Mouse (Mus musculus) brain, adult 2 months (tissue): Measurements from ENCODE around the gene Tmem102.
A peak's percentile ranks its signal among the peaks of the same experiment; 100 is the strongest.

ENCODE experiments used
- DNase-seq: peaks from one replicate; pipeline ENCODE4 v3.0.0; 2011; ENCODE audit warnings: low read depth, low spot score

Tmem102 gene

DNA sequence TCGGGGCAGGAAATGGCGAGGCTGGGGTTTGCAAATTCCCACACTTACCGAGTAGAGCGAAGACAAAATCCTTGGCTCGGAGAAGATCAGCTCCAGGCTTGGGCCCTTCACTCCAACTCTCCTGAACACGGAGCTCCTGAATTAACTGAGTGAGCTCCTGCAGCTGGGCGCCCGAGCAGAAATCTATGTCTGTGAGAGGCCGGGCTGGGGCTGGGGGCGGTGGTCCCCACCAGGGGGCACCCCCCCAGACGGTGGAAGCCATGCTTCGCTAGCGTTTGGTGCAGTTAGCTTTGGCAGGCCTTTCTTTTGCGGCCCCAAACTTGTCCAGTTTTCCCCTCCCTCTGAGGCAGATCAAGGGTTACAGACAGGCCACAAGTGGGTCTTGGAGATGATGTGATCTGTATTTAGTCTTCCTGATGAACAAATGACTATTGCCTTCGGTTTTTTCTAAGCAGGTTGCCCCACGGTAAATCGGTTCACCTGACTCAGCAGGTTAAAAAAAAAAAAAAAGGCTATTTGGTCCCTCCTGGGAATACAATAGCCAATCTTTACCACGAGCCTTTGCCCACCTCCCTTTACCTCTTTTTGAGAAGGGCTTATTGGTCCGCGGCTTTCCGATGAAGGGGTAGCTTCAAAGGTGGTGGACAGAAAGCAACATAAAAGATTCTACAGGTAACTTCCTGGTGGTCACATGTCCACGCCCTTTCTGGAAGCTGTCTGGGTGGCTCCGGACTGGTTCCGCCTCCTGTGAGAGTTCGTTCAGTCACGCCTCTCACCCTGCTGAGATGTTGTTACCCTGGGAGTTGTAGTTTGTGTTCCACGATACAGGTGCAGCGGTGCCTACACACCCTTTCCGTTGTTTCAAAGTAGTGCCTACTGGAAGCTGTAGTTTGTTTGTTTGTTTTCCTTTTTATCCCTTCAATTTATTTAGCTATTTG lies at the start of gene Tmem102:
TSS of gene Tmem102 (minus strand) at position 653 of the 938 bp plus-strand sequence.
- no peak for DNase-seq

- DNase-seq: no peak
Measured at GRCm38 (mm10) chr11:69854680-69855079, 49.3 kb upstream of the Tmem102 start.

DNA sequence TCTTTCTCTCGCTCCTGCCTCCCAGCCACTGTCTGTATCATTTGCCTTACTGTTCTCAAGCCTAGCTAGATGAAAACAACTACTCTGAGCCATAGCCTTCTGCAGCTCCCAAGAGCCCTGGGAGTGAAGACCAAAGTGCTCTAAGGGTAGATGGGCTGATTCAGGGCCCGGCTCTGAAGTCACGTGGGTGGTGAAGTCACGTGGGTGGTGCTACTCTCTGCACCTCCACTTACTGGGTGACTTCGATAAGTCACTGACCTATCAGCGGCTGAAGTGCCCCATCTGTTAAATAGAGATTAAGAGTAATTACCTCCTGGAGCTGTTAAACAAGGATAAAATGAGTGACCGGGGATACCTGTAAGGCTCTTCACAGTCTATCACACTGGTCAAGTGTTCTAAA lies 48.6 kb upstream of the Tmem102 start:
- no peak for DNase-seq

DNA sequence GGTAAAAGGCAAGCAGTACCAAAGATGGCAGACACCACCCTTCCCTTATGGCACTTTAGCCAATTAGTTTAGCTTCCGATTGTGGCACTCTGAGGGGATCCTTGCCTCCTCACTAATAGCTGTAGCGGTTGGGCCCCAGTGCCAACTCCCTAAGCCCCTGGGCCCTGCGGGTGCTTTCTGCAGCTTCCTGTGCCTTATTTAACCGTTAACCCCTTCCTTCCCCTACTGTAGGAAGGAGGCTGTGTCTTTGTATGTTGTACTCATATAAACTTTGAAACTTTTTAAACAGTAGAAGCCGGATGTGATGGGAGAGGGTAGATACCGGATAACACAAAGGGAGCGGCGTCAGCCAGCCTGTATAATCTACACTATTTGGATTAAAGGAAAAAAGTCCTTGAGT lies 45.3 kb upstream of the Tmem102 start:
- DNase-seq: no peak

- no peak for DNase-seq
Measured at GRCm38 (mm10) chr11:69849884-69850283, 44.5 kb upstream of the Tmem102 start.

DNA sequence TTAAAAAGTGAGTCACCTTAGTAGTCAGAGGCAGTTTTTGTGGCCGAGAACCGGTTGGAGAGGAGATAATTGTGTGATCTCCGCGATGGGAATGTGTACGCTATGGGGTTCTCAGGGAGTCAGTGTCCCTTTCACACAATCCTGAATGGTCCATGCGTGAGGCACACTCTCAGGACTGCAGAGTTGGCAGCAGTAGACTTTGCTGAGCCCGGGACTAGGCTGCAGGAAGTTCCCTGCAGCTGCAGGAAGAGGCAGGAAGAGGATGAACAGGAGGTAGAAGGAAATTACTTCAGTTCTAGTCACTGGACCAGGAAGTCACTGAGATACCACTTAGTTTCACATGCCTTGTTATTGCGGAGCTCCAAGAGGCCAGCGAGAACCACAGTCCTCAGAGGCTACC lies 43.7 kb upstream of the Tmem102 start:
- DNase-seq: no peak

DNA sequence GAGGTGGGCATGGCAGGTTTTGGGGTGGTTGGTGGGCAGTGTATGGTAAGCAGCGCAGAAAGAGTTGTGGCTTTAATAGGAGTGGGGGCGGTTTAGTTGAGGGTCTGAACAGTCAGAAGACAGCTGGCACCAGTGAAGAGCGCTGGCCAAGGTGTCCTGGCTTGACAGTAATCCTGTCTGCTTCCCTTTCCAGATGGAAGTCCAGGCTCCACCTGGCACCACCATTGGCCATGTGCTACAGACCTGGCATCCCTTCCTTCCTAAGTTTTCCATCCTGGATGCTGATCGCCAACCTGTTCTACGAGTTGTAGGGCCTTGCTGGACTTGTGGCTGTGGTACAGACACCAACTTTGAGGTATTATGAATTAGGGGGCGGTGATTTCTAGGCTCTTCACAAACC lies 42.6 kb upstream of the Tmem102 start:
- peak; percentile 89 for DNase-seq

- no peak for DNase-seq
Measured at GRCm38 (mm10) chr11:69846738-69847688, 41.6 kb upstream of the Tmem102 start.

DNA sequence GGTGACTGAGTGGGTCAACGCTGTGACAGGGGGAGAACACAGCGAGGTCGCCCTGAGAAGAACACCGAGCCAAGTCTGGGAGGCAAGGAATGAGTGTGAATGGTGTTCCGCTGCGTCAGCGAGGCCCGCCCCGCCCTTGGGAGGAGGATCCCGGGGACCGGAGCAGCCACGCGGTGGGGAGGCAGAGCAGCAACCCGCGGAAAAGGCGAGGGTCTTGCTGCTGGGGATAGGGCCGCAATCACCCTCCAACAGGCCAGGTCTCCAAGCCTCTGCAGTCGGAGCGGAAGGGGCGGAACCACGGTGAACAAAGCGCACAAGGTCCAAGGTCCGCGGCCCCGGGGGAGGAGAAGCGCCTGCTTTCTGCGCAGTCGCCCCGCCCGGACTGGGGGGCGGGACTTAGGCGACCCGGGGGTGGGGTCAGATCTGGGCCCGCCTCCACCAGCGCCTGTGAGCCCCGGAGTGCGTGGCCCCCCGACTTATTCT lies 40.8 kb upstream of the Tmem102 start, which contains the start of gene Plscr3:
TSS of gene Plscr3 (plus strand) at position 179 of the 483 bp plus-strand sequence.
- peak; percentile 92 for DNase-seq

GRCm38 (mm10) chr11:69838714-69839104 lies 33.3 kb upstream of the Tmem102 start:
- DNase-seq: no peak

- peak; percentile 99 for DNase-seq
Measured at GRCm38 (mm10) chr11:69837952-69838713, 32.7 kb upstream of the Tmem102 start, which contains the start of gene Tmem256. Tmem256 (plus strand) TSS chr11:69838514.

DNA sequence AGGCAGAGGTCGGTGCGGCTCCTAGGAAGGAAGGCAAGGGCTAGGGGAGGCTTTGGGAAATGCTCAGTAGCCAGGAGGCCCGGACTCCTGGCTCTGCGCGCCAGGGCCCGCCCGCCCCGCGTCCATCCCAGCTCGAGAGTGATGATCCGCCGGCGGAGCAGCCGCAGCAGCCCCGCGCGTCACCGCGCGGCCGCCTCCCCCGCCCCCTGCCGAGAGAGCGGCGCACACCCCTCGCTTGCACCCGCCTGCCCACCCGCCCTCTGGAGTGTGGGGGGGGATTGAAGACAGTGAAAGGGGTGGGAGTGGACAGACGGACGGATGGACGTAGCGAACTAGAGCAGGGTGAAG lies 32.2 kb upstream of the Tmem102 start, which contains the start of gene Nlgn2:
TSS of gene Nlgn2 (minus strand) at position 181 of the 348 bp plus-strand sequence.
- no peak for DNase-seq

DNA sequence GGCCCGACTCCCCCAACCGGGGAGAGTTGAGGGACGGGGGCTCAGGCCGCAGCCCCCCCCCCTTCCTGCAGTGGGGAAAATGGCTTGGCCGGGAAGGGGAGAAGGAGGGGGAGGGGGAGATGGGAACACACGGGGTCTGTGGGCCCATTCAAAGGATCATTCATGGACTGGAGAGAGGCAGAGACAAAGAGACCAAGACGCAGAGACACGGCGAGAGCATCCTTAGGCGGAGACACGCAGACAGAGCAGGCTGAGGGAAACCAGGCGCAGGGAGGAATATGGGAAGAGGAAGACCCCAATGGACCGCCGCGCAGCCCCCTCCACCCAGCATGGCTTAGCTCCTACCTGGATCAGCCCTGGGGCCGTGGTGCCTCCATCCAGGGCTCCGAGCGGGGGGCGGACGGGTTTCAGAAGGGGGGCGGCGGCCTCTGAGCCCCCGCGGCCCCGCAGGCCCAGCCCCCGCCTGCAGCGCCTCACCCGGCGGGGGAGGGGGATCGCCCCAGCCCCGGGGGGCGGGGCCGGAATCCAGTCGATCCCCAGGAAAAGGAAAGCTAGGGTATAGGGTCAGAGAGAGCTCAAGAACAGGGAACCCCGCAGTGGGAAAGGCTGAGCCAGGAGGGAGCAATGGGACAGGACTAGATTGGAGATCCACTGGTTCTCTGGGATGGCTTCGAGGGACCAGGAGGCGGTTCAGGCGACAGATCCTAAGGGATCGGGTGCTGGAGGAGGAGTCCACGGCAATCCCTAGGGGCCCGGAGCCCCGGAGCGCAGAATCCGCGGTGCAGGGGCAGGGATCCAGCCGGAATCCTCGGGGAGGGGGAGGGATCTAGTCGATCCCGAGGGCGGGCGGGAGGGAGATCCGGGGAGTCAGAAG lies 31.5 kb upstream of the Tmem102 start:
- DNase-seq: peak; percentile 51

DNA sequence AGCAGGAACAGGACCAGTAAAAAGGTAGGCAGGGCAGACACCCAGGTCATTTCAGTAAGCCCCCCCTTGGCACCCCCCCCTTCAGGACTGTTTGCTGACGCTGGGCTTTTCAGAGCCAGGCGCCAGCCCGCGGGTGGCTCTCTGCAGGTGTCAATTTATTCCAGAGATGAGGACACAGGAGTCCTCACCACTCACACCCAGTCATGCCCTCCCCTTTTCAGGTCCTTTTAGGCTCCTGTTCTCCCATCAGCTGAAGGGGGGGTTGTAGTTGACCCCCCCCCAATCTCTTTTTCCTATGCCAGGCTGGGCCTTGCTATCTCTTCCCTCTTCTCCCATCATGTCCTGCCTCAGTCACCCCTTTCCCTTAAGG lies 30.5 kb upstream of the Tmem102 start:
- DNase-seq: no peak

- DNase-seq: no peak
Measured at GRCm38 (mm10) chr11:69835326-69835965, 30.0 kb upstream of the Tmem102 start.

DNA sequence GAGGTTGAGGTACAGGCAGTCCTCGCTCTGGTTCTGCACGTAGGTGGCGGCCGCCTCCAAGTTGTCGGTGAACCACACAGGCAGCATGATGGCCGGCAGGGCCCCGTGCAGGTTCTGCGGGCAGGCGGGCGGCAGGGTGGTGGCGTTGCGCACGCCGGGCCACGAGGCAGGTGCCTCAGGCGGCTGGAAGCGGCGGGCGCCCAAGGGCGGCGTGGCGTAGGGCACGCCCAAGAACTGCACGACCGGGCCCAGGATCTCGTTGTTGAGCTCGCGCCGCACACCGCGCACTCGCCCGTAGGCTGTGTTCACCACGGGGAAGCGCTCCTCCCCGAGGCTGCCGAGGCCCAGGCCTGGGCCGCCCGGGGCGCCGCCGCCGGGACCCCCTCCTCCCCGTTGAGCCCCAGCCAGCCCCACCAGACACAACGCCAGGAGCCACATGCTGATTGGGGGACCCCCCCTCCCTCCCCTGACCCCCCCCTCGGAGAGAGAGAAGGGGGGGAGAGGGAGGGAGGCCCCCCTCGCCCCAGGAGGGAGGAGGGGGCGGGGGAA lies 28.7 kb upstream of the Tmem102 start:
- peak; percentile 43 for DNase-seq

GRCm38 (mm10) chr11:69833554-69833953 lies 28.1 kb upstream of the Tmem102 start:
- DNase-seq: no peak

- no peak for DNase-seq
Measured at GRCm38 (mm10) chr11:69828832-69829231, 23.4 kb upstream of the Tmem102 start.

DNA sequence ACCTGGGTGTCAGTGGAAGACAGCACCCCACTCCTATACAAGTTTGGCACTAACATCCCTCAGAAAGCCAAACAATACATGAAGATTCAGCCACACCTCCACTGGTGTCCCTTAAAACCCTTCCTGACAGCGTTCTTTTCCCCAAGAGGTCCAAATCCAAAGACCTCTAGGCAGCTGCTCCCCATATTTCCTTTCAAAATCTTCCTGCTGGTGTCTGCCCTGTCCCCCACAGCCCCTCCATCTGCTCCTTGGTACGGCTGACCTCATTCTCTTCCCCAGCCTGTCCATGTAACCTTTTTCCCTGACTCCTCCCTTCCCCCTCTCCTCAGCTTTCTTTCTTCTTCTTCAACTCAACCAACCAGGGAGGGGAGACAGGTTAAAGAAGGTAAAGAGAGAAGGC lies 18.0 kb upstream of the Tmem102 start:
- no peak for DNase-seq
